Mouse (Mus musculus): ENCODE measurements at regions not wholly inside any gene's neighbourhood (a gene's known extent, or its start where the extent isn't known, plus 50 kb on each side); places are given as distances from the start of the nearest gene placed in this dataset.

- TF ChIP-seq CTCF (IDR thresholded peaks at IDR 0.05; ENCODE audit: low read depth) (no peak), EP300 (IDR thresholded peaks at IDR 0.05; ENCODE audit: low read depth) (no peak)
Observed at GRCm38 (mm10) chr14:110190471-110190870, 564.5 kb downstream of the Slitrk6 start.

Measured in liver, embryonic 14.5 days (tissue).